Mouse (Mus musculus) left cerebral cortex, adult 18-20 months (tissue): ENCODE measurements around the gene Ube2j1. TPM values are rescaled to one million over a fixed set of nuclear protein-coding genes. Genes with fewer than 3 reads are reported as not detected.
"Not testable (repeated sequence)": the region's sequence is repeated elsewhere in the genome, so short reads cannot be mapped to it uniquely, and the experiment has no call there.

ENCODE experiments used
- DNase-seq, 2 experiments: peaks; one replicate each; pipeline ENCODE4 v3.0.0; 2021 to 2022; ENCODE audit warnings: low spot score in 2 of 2, mixed read lengths in 1 of 2
- long read RNA-seq, 2 experiments: library from polyadenylated mRNA; stranded (forward); transcript quantifications; one replicate each; pipeline ENCODE4 v2.0.0; 2021
- total RNA-seq, 2 experiments: library from RNA; stranded (reverse); gene quantifications; 2 replicates each; pipeline ENCODE4 v1.2.3; 2021

The Ube2j1 gene
- total RNA-seq, result 100 to 1,000 TPM; 110 to 117 TPM
- long read RNA-seq, experiment 1, transcript Ube2j1-202 (8 exons, 3,530 nt), result major isoform, 27 of 114 reads
- long read RNA-seq, experiment 1, partial matches to known transcripts, result 5 of 114 reads
- long read RNA-seq, experiment 1, other reads (novel, unspliced or antisense), result 82 of 114 reads
- long read RNA-seq, experiment 2, transcript Ube2j1-202 (8 exons, 3,530 nt), result major isoform, 22 of 87 reads
- long read RNA-seq, experiment 2, partial matches to known transcripts, result 4 of 87 reads
- long read RNA-seq, experiment 2, other reads (novel, unspliced or antisense), result 61 of 87 reads

DNA sequence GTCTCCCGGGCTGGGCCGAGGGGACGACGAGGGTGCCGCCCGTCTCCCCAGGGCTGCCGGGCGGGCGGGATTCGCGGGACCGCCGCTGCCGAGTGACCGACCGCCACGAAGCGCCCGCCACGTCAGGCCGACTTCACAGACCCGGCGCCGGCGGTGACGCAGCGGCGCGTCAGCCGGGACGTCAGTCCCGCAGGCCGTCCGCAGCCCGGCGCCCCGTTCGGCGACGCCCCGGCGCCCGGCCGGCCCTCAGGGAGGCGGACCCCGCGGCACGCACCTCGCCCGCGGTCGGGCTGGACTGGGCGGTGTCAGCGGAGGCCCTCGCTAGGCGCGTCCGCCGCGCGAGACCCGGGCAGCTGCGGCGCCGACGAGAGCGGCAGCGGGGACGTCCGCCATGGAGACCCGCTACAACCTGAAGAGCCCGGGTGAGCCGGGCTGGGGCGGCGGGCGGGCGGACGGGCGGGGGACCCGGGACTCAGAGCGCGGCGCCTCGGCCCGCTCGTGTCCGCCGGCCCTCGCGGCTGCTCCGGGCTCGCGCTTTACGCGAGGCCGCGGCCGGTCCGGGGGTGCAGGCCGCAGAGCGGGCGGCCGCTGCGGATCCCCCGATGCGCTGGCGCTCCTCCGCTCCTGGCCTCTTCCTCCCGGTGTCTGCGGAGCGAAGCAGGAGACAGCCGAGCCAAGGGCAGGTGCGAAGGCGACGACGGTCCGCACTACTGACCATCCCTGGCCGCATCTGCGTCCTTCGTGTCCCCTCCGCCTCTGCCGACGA, at the start of gene Ube2j1:
Gene Ube2j1 (plus strand): TSS at position 222 of the 766 bp plus-strand sequence.
- DNase-seq, result peak; percentile 80 to 93

DNA sequence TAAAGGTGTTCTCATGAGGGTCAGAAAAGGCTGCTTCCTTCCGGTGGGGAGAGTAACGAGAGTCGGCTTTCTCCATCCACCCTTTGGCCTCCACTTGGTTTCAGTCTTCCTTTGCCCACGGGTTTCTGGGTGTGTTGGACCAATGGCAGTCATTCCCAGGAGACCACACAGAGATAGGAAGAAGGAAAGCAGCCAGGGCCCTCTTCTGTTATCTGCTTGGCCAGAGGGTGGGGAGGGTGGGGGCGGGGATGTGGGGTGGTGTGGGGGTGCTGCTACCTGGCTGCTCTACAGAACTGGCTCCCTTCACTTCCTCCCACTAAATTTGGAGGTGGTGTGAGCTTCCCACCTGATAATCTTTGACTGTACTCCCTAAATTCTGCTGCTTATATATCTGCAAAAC, 49.6 kb upstream of the Ube2j1 start:
- no peak for DNase-seq

DNA sequence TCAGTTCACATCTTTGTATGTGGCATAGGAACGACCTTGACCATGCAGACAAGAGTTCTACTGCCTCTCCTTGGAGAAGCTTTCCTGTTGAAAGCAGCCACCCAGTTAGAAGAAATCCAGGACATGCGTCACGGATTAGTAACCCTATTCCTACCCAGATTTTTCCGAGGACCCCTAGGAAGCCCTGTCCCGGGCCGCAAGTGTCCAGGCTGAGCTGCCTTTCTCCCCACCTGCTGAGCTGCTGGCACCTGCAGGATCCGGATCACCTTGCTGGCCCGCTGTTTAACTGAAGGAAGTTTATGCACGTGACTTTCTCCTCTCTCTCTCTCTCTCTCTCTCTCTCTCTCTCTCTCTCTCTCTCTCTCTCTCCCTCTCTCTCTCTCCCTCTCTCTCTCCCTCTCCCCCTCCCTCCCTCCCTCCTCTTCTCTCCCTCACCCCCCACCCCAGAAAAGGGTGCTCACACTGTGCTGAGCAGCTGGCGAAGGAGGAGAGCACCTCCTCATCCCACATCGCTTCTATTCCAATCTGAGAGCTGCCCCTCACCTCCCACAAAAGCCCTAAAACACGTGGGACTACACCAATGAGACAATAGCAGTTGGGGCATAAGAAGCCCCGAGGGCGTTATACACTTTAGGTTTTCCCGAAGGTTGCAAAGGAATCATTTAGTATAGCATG, 49.0 kb upstream of the Ube2j1 start:
- peak; percentile 14 to 39 for DNase-seq

DNA sequence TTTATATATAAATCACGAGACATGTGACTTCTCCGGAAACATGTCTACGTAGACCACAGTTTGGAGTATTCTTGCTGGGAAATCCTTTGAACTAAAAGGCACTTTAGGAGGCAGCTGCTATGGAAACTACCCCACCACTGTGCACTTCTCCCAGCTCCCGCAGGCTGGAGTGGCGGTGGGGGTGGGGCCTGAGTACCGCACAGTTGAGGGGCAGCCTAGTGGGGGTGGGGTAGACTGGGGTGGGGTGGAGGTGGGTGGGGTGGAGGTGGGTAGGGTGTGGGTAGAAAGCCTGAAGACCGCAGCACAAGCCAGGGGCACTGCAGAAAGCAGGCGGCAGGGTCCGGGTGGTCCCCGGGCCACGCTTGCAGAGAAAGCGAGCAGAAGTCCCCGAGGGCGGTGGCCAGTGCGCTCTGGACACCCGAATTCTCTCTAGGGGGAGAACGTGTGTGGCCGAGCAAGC, 48.5 kb upstream of the Ube2j1 start, which contains the start of gene Rragd:
Gene Rragd (plus strand): TSS at position 322 of the 460 bp plus-strand sequence.
- DNase-seq, result peak; percentile 28 to 53

DNA sequence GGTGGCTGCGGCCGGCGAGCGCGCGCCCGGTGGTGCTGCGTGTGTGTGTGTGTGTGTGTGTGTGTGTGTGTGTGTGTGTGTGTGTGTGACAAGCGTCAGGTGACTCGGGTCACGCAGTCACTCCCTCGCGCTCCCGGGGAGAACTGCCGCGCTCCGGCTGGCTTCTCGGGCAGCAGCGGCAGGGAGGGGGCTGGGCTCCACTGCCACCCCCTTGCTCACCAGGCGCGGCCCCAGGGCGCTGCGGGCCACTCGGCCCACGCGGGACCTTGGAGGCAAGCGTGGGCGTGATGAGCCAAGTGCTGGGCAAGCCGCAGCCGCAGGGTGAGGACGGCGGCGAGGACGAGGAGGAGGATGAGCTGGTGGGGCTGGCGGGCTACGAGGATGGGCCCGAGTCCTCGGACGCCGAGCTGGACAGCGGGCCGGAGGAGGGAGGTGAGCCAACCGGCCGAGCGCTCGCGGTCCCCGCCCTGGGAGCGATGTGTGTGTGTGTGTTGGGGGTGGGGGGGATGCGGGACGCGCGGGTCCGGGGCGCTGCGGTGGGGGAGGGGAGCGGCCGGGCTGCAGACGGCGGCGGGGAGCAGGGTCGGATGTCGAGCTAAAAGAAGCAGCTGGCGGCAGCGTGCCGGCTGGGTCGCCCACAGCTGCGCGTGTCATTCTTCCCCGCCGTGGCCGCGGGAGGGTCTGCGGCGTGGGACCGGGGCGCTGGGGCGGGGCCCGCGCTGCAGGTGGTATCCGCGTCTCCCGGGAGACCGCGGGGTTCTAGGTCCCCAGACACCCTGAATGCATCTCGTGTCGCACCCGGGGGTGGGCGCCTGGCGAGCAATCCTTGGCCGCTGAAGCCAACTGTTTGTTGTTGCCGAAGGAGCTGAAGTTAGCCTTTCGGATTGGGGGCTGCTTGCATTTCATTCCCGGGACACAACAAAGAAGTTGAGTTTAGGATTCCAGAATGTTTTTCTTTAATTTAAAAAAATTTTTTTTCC, 47.8 kb upstream of the Ube2j1 start:
- peak; percentile 61 to 67 for DNase-seq

DNA sequence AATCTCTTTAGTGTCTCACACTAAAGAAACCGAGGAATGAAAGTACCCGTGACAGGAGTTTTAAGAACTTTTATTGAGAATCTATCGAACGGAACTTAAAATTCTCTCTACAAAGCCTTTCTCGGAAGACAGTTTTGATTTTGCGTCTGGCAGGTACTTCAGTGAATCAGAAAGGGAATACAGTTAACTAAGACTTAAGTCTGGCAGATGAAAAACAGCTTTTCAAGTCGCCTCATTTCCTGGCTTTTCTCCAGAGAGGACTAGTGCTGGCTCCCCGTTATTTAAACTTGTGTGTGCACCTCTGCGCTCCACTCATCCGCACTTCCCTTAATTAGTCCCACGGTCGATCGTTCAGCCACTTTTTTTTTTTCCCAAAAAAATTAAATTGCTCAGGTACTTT, 47.0 kb upstream of the Ube2j1 start:
- no peak for DNase-seq

DNA sequence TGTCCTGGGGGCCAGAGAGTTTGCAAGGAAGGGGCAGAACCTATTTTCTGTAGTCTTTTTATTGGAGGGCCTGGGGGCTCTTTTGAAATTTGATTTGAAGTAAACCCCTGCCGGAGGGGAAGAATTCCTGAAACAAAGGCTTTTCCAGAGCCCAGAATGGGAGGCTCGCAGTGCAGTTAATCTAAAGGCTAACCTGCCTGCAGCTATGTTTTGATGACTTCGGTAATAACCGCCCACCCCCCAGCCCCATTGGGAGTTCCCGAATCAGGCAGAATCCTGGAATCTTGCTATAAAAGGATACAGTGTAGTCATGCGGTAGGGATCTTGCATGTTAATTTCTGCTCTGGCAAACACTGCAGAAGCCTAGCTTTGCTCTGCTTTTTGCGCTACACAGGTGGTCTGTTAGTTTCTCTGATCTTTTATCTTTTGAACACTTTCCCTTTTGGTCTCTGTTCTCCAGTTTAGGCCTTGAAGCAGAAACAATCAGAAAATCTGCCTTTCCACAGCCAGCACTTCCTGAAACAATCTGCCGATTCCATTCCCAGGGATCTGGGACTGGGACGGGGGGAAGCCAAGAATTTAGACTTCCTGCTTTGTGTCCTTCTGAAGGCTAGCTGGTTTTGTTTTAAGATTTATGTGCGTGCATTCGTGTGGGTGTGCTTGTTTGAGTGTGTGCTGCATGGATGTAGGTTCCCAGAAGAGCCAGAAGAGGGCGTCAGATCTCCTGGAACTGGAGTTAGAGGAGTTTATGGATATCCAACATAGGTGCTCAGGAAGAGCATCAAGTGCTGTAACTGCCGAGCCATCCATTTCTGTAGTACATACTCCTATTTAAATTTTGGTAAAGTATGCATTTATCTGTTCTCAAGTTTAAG, 46.2 kb upstream of the Ube2j1 start:
- DNase-seq, result no peak

DNA sequence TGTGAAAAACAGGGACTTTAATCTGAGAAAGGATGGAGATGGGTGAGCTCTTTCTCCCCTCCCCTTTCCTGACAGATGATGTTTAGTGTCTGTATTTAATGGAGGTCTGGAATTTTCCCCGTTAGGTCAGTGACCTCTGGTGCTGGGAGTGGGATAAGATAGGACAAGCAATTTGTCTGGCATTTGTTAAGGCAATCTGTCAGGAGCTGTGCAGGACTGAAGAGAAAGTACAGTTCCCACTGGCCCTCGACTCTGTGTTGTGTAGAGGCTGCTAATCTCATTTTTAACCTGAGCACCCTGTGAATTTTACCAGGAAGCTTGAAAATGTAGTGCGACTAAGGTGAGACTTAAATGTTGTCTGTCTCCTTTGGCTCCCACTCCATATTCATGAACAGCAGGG, 45.5 kb upstream of the Ube2j1 start:
- DNase-seq, result no peak

DNA sequence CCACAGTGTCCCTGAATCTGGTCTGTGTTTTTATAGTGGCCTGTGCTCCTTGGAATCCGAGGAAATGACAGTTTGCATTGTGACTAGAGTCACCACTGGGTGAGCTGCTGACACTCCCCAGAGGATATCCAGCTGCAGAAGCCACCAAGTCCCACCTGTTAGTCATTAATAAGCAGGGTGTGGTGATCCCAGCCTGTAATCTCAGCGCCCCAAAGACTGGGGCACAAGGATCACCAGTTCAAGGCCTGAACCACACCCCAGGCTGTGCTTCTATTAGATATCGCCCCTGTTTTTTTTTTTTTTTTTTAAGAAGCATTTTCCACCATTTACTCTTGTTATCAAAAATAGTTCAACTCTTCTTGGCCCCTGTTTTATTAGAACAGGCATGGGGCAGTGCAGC, 44.2 kb upstream of the Ube2j1 start:
- no peak for DNase-seq

DNA sequence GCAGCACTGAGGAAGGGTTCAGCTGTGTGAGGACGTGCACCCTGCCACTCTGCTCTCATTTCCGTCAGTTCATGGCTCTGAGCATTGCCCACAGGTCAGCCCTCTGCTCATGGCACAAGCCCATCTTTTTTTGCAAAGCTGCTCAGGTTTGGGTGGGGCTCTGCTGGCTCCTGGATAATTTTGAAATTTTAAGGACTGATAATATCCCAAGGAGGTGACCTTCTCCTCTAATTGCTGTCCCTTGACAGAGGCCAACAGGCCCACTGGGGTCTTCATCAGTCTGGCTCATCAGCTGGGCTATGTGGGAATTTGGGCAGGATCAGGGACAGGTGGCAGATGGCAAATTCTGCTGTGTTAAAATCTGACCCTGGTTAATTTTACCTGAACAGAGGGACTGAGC, 41.9 kb upstream of the Ube2j1 start:
- DNase-seq, result no peak

DNA sequence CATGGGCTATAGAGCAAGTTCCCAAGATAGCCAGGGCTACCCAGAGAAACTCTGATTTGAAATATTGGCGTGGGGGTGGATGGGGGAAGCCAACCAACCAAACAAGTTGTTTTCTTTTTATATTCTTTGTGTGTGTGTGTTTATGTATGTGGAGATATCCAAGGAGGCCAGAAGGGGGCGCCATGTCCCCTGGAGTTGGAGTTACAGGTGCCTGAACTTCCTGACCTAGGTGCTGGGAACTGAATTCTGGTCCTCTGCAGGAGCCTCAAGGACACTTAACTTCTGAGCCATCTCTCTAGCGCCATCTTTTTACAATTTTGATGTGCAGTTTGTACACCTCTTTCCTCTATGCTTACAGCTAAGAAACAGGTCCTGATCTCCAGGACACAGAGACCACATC, 37.0 kb upstream of the Ube2j1 start:
- no peak for DNase-seq

DNA sequence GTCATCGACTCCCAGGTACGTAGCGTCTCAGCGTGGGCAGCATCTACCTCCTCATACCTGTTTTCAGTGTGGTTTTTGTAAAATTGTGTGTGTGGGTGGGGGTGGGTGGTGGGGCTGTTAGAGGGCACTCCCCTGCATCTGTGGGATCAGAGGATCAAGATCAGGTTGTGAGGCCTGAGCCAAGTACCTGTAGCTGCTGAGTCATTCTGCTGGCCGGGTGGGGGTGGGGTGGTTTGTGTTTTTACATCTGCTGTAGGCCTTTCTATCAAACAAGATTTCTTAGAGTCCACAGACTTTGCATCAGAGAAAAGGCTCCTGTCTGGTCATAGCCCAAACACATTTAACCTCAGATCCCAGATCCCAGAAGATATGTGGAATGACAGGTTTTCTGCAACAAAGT, 35.1 kb upstream of the Ube2j1 start:
- no peak for DNase-seq

DNA sequence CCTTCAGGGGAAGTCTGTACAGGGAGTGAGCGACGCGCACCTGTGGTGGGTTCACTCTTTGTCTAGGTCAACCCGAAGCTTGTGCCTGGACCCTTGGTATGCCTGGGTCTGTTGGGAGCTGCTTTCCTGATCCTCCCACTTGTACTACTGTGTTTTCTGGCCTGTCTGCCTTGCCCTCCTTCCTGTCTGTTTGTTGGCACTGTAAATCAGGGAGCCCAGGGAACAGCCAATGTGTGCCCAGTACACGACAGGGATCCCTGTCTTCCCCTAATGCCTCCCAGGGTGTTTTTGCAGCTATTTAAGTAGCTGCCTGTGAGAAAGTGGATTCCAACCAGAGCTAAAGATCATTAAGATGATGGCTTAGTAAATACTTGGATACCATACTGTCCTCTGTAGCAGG, 33.6 kb upstream of the Ube2j1 start:
- no peak for DNase-seq

DNA sequence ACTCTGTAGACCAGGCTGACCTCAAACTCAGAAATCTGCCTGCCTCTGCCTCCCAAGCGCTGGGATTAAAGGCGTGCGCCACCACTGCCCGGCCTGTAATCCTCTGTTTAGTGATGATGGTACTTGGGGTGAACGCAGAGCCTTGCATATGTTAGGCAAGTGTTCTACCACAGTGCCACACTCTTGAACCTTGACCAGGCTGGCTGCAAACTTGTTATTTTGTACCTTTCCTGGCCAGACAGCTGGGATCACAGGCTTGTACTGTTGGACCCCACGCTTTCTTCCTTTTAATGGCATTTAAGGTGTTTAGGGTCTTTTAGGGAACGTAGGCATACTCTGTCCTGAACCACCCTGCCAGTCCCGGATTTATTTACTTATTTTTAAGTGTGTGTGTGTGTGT, 32.2 kb upstream of the Ube2j1 start:
- no peak for DNase-seq

DNA sequence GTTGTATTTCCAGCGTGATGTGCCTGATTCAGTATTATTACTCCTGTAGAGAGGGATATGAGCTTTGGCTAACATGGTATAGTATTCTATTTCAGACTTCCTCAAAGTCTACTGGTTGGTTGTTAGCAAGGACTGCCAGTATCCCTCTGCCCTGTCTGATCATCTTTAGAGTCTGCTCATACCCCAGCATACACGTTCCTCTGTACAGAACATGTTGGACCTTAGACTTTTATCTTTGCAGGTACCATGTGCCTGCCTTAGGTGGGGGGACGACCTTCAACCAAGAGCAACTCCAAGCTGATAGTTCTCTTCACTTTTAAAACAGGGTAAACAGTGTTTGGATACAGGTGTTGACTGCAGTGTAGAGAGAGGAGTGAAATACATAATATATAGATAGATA, 29.1 kb upstream of the Ube2j1 start:
- DNase-seq, result no peak

DNA sequence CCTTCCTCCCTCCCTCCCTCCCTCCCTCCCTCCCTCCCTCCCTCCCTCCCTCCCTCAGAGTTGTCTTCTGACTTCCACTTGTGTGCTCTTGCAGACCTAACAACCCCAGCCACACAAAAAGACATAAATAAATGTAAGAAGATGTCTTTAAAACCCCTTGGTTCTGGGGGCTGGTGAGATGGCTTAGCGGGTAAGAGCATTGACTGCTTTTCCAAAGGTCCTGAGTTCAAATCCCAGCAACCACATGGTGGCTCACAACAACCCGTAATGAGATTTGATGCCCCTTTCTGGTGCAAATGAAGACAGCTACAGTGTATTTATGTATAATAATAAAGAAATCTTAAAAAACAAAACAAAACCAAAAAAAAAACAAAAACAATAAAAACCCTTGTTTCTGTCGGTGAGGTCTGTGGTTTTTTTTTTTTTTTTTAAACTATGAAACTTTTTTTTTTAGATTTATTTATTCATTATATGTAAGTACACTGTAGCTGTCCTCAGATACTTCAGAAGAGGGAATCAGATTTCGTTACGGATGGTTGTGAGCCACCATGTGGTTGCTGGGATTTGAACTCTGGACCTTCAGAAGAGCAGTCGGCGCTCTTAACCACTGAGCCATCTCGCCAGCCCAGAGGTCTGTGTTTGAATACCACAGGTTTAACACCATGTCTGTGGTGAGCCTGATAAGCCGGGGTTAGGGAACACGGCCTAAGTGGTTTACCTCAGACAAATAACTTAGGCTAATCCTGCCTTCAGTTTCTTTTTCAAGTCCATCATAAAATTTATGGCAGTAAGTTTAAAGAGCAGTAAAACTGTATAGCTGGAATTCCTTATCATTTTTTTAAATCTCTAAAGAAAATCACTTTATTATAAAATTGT, 25.4 kb upstream of the Ube2j1 start:
- DNase-seq, result not testable (repeated sequence)

DNA sequence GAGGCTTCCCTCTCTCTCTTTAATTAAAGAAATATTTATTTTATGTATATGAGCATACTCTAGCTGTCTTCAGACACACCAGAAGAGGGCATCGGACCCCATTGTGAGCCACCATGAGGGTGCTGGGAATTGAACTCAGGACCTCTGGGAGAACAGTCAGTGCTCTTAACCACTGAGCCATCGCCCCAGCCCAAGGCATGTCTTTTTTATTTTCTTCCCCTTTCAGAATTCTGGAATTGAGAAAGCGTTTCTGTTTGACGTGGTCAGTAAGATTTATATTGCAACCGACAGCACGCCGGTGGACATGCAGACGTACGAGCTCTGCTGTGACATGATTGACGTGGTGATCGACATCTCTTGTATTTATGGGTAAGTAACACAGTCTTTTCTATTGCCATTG, 24.4 kb upstream of the Ube2j1 start:
- DNase-seq, result no peak

DNA sequence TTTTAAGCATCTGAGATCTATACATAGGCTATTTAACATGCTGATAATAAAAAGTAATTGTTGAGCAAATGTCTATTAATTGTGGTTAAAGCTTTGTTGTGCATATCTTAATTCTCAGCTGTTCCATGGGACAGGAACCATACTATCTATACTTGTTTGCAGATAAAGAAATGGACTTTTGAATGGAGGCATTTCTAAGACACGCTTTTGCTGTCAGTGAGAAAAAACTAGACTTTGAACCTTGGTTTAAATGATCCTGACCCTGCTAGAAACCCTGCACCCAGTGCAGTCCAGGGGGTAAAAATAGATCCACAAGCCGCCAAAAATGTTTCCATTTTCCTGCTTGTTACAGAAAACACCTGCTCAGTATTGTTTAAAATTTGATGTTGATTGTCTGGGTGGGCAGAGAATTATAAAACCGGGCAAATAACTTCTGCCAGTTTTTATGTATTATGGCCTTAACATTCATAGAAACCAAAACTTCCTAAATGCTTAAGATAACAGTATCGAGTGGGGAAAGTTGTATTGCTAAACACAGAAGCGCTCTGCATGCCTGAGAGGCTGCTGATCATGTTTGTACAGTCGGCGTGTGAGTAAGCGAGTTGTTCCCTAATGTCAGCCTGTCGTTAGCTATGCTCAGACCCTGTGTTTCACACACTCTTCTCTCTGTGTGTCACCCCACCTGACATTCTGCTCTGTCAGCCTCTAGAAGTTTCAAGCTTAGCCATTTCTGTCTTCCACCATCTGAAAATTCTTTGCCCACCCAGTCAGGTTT, 23.6 kb upstream of the Ube2j1 start:
- DNase-seq, result no peak
